Mouse (Mus musculus): ENCODE measurements around the gene 1700020N01Rik. TPM values are rescaled to one million over a fixed set of nuclear protein-coding genes. Genes with fewer than 3 reads are reported as not detected.

Gene 1700020N01Rik
- polyA plus RNA-seq (2012; rRNA removed): not detected in 2 replicates

DNA sequence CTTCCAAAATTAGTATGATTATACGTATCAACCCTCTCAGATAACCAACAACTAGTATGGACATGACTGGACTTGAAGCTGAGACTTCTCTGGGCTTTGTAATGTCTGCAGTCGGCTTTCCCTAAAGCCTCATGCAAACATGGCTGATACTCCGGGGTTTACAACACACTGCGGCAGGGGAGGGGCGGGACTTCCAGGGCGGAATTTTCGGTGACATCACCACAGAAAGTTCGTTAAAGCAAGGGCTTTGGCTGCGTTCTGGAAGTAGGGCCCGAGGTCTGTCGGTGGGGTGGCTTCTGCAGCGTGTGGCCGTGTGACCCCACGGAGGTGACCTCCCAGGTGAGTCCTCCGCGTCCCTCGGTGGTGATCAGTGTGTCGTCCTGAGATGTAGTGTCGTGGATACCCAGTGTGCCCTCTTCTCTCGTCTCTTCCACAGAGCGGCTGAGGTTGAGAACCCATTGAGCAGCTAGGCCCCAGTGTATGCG lies at the start of gene 1700020N01Rik:
Gene 1700020N01Rik (plus strand): TSS at position 250 of the 485 bp plus-strand sequence.

Other genes starting within 250 kb of the 1700020N01Rik start
- 0.13 and 0.14 TPM in 2 replicates for gene Aldh8a1, start 215.9 kb upstream of the 1700020N01Rik start, polyA plus RNA-seq (2012; rRNA removed)

Measured in central nervous system, embryonic 14 days (tissue).